Mouse (Mus musculus) MEL (cell line): ENCODE measurements around the gene Defb30. TPM values are rescaled to one million over a fixed set of nuclear protein-coding genes. Genes with fewer than 3 reads are reported as not detected.

ENCODE experiments used
- DNase-seq: peaks from one replicate; pipeline ENCODE4 v3.0.0; 2011; ENCODE audit warnings: low read depth, low spot score
- H3K27ac ChIP-seq: 2 replicates; pipeline ENCODE4 v1.5.1; 2012; ENCODE audit warnings: low read depth, mild to moderate bottlenecking, control low read depth, low read length, moderate library complexity; ENCODE audit not compliant: control insufficient read depth
- H3K27me3 ChIP-seq, 2 experiments: fragments of 150-350 bp in 1 of 2; sonication (generic) in 1 of 2; 2 replicates each; pipeline ENCODE4 v1.6.1; 2012; ENCODE audit warnings: low read length in 2 of 2, mild to moderate bottlenecking in 2 of 2, improper control_type of control experiment in 1 of 2, moderate library complexity in 1 of 2; ENCODE audit not compliant: insufficient read depth in 2 of 2, control insufficient read depth in 1 of 2
- H3K36me3 ChIP-seq, 2 experiments: 2 replicates each; pipeline ENCODE4 v1.6.1; 2012 to 2014; ENCODE audit warnings: low read length in 2 of 2, improper control_type of control experiment in 1 of 2, inconsistent platforms in 1 of 2, mild to moderate bottlenecking in 1 of 2; ENCODE audit not compliant: insufficient read depth in 2 of 2, control insufficient read depth in 1 of 2
- H3K4me1 ChIP-seq, 2 experiments: fragments of 150-350 bp in 1 of 2; sonication (generic) in 1 of 2; 2 replicates each; pipeline ENCODE4 v1.6.1; 2012; ENCODE audit warnings: low read length in 2 of 2, improper control_type of control experiment in 1 of 2, mild to moderate bottlenecking in 1 of 2; ENCODE audit not compliant: insufficient read depth in 2 of 2, control insufficient read depth in 1 of 2
- H3K4me3 ChIP-seq, 2 experiments: fragments of 150-350 bp in 1 of 2; sonication (generic) in 1 of 2; 2 replicates each; pipeline ENCODE4 v1.5.1; 2012; ENCODE audit warnings: low read depth in 2 of 2, low read length in 2 of 2, mild to moderate bottlenecking in 2 of 2, moderate library complexity in 2 of 2, control low read depth in 1 of 2, improper control_type of control experiment in 1 of 2; ENCODE audit not compliant: control insufficient read depth in 1 of 2, insufficient read depth in 1 of 2
- H3K79me2 ChIP-seq: 2 replicates; pipeline ENCODE4 v1.6.1; 2012; ENCODE audit warnings: mild to moderate bottlenecking, low read length, moderate library complexity; ENCODE audit not compliant: control insufficient read depth, poor library complexity, insufficient read depth
- H3K9ac ChIP-seq: 2 replicates; pipeline ENCODE4 v1.6.1; 2012; ENCODE audit warnings: low read depth, mild to moderate bottlenecking, control low read depth, low read length, moderate library complexity; ENCODE audit not compliant: control insufficient read depth, poor library complexity, severe bottlenecking
- H3K9me3 ChIP-seq: fragments of 150-350 bp; sonication (generic); replicated peaks from 2 replicates; pipeline ENCODE4 v1.6.1; 2012; ENCODE audit warnings: mild to moderate bottlenecking, low read length, improper control_type of control experiment, moderate library complexity; ENCODE audit not compliant: insufficient read depth
- BHLHE40 ChIP-seq: IDR thresholded peaks from 2 replicates; pipeline ENCODE4 v1.6.1; 2012; ENCODE audit warnings: low read depth, mild to moderate bottlenecking, inconsistent platforms, low read length, improper control_type of control experiment, borderline replicate concordance
- CTCF ChIP-seq, 3 experiments: IDR thresholded peaks in 2 of 3; conservative IDR thresholded peaks in 1 of 3; 2 replicates each; pipeline ENCODE4 v1.5.1; 2011 to 2012; ENCODE audit warnings: low read length in 3 of 3, low read depth in 2 of 3, mild to moderate bottlenecking in 2 of 3, improper control_type of control experiment in 1 of 3, inconsistent platforms in 1 of 3, mixed read lengths in 1 of 3, moderate library complexity in 1 of 3; ENCODE audit not compliant: control insufficient read depth in 1 of 3, insufficient read depth in 1 of 3, poor library complexity in 1 of 3, severe bottlenecking in 1 of 3
- GATA1 ChIP-seq: IDR thresholded peaks from 2 replicates; pipeline ENCODE4 v1.6.1; 2011; ENCODE audit warnings: low read depth, low read length, improper control_type of control experiment
- HCFC1 ChIP-seq: IDR thresholded peaks from 2 replicates; pipeline ENCODE4 v1.6.1; 2012; ENCODE audit warnings: low read depth, mild to moderate bottlenecking, inconsistent platforms, low read length, improper control_type of control experiment, moderate library complexity
- JUND ChIP-seq: IDR thresholded peaks from 2 replicates; pipeline ENCODE4 v1.6.1; 2011; ENCODE audit warnings: low read depth, mild to moderate bottlenecking, improper control_type of control experiment, low read length
- MAX ChIP-seq: IDR thresholded peaks from 2 replicates; pipeline ENCODE4 v1.6.1; 2011; ENCODE audit warnings: low read length, improper control_type of control experiment
- MAZ ChIP-seq: IDR thresholded peaks from 2 replicates; pipeline ENCODE4 v1.6.1; 2012; ENCODE audit warnings: low read depth, mild to moderate bottlenecking, inconsistent platforms, low read length, improper control_type of control experiment
- MEF2A ChIP-seq: IDR thresholded peaks from 2 replicates; pipeline ENCODE4 v1.6.1; 2014; ENCODE audit warnings: low read depth, mild to moderate bottlenecking, inconsistent platforms, low read length, improper control_type of control experiment; ENCODE audit not compliant: poor library complexity, insufficient replicate concordance, severe bottlenecking; ENCODE audit errors: extremely low read depth
- MYC ChIP-seq: IDR thresholded peaks from 2 replicates; pipeline ENCODE4 v1.6.1; 2011; ENCODE audit warnings: low read depth, mild to moderate bottlenecking, low read length, improper control_type of control experiment, moderate library complexity
- POLR2A ChIP-seq, 2 experiments: IDR thresholded peaks; 2 replicates each; pipeline ENCODE4 v1.6.1; 2011 to 2012; ENCODE audit warnings: low read length in 2 of 2, mild to moderate bottlenecking in 2 of 2, control low read depth in 1 of 2, improper control_type of control experiment in 1 of 2, low read depth in 1 of 2, moderate library complexity in 1 of 2; ENCODE audit not compliant: control insufficient read depth in 1 of 2, insufficient read depth in 1 of 2, poor library complexity in 1 of 2
- RAD21 ChIP-seq: IDR thresholded peaks from 2 replicates; pipeline ENCODE4 v1.6.1; 2011; ENCODE audit warnings: mild to moderate bottlenecking, low read depth, low read length, improper control_type of control experiment
- SIN3A ChIP-seq: IDR thresholded peaks from 2 replicates; pipeline ENCODE4 v1.6.1; 2012; ENCODE audit warnings: low read length, improper control_type of control experiment, inconsistent platforms
- SMC3 ChIP-seq: IDR thresholded peaks from 2 replicates; pipeline ENCODE4 v1.6.1; 2011; ENCODE audit warnings: low read depth, low read length, improper control_type of control experiment
- TBP ChIP-seq: IDR thresholded peaks from 2 replicates; pipeline ENCODE4 v1.8.0; 2011; ENCODE audit warnings: low read depth, low read length, improper control_type of control experiment
- USF1 ChIP-seq: IDR thresholded peaks from 2 replicates; pipeline ENCODE4 v1.6.1; 2014; ENCODE audit warnings: low read depth, mild to moderate bottlenecking, inconsistent platforms, low read length, improper control_type of control experiment, moderate library complexity
- USF2 ChIP-seq, 2 experiments: IDR thresholded peaks; 2 replicates each; pipeline ENCODE4 v1.6.1; 2011 to 2012; ENCODE audit warnings: improper control_type of control experiment in 2 of 2, low read length in 2 of 2, borderline replicate concordance in 1 of 2, inconsistent platforms in 1 of 2, low read depth in 1 of 2, mild to moderate bottlenecking in 1 of 2; ENCODE audit not compliant: insufficient read depth in 1 of 2
- ZC3H11A ChIP-seq: IDR thresholded peaks from 2 replicates; pipeline ENCODE4 v1.6.1; 2012; ENCODE audit warnings: low read depth, mild to moderate bottlenecking, inconsistent platforms, low read length, improper control_type of control experiment
- polyA plus RNA-seq, 2 experiments: library from polyadenylated mRNA; stranded (reverse) in 1 of 2; unstranded in 1 of 2; fragments of >175 nt in 1 of 2; fragments of >200 nt in 1 of 2; gene quantifications; 2 replicates each; pipeline versions ENCODE4 v1.2.1 to v1.2.4; 2012; ENCODE audit warnings: low replicate concordance in 2 of 2, low read depth in 1 of 2; ENCODE audit not compliant: insufficient read length in 2 of 2, insufficient read depth in 1 of 2, missing spikeins in 1 of 2
- total RNA-seq: library from RNA; depleted of rRNA; stranded (reverse); fragments of 300-350 nt; gene quantifications from 2 replicates; pipeline ENCODE4 v1.2.3, GENCODE M21; 2012

Gene Defb30
- total and polyA plus RNA-seq, 3 experiments = not detected

DNA sequence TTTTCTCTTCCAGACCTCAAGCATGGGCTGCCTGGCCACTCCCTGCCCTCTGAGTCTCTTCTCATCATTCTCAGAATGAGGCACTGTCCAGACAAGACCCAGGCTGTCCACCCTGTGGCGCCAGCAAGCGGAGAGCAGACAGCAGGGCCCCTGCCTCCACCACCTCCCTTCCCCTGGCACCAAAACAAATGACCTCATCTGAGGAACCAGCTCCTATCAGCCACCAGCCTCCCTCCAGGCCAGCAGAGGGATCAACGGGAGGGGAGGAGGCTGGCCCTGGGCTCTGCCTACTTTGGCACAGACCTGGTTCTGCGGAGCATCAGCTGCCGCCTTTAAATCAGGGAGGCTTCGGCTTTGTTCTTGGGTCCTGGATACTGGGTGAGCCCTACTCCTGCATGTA is 5.0 kb upstream of the Defb30 start:
- H3K4me3 ChIP-seq = no peak overlapping the region
- DNase-seq = no peak
- no peak overlapping the region for H3K27ac ChIP-seq
- no peaks in the 10 kb centered on the region for H3K9me3 ChIP-seq
- H3K36me3 ChIP-seq = no peaks in the 10 kb centered on the region
- H3K27me3 ChIP-seq = no peaks in the 10 kb centered on the region
- TF ChIP-seq TBP (no peak), RAD21 (no peak), MYC (no peak), POLR2A (IDR thresholded peaks at IDR 0.05; ENCODE audit: control insufficient read depth in 1 of 2, insufficient read depth in 1 of 2, low read depth in 1 of 2, low read length in 2 of 2, poor library complexity in 1 of 2) (no peak), MAZ (no peak), SMC3 (no peak), BHLHE40 (no peak), USF1 (no peak), SIN3A (no peak), MAX (no peak)
- TF ChIP-seq, all 39 proteins: peak for 0
- Histone ChIP-seq H3K4me1 (no peaks in the 10 kb centered on the region), H3K79me2 (no peaks in the 10 kb centered on the region), H3K9ac (no peak overlapping the region)

DNA sequence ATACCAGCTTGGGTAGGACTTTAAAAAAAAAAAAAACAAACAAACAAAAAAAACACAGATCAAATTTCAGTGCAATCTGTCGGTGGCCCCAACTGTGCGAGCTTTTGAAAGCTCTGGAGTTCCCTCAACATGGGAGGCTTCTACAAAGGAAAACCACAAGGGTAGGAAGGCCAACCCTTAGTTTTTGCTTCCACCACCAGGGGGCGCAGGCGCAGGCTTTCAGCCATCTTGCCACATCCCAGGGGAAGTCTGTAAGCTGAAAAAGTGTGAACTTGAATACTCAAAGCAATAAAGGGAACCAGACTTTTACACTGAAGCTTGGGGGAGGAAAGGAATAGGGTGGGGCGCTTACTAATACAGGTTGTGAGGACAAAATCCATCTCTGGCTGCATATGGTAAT is 1.0 kb upstream of the Defb30 start:
- TF ChIP-seq JUND (no peak), ZC3H11A (peak; percentile 17; the same call in 1 of the 2 replicates), RAD21 (peak; percentile 45), CTCF (IDR thresholded peaks at IDR 0.05 in 2 of 3, conservative IDR thresholded peaks at IDR 0.05 in 1 of 3; ENCODE audit: control insufficient read depth in 1 of 3, insufficient read depth in 1 of 3, low read depth in 2 of 3, low read length in 3 of 3, poor library complexity in 1 of 3, severe bottlenecking in 1 of 3) (peak; percentile 76 to 91 (median 82)), SMC3 (peak; percentile 77), MEF2A (no peak)
- H3K4me1 ChIP-seq = no peaks in the 10 kb centered on the region
- H3K27ac ChIP-seq = no peak overlapping the region
- no peaks in the 10 kb centered on the region for H3K79me2 ChIP-seq
- DNase-seq = peak; percentile 76
- no peak overlapping the region for H3K9ac ChIP-seq
- H3K4me3 ChIP-seq = no peak overlapping the region
- no peaks in the 10 kb centered on the region for H3K36me3 ChIP-seq
- H3K27me3 ChIP-seq = no peaks in the 10 kb centered on the region; a peak in 1 of 4 replicates
- H3K9me3 ChIP-seq = no peaks in the 10 kb centered on the region

DNA sequence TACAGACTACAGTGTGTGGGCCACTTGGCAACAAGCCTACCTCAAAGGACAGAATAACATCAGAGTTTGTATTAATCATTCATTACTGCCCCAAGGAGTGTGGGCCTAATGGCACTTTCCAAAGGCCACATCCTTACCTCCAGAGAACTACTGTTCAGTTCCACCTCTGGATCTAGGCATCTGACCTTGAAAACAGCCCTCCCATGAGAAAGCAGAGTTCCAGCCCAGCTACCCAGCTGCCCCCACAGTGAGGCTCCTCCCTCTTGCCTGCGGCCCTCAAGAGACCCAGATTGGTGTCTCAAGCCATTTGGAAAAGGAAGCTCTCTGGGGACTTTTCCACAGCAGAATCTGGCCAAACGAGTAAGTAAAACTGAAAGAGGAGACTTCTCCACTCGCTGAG is 3.1 kb downstream of the Defb30 start, which contains the start of gene Defb42:
Gene Defb42, plus strand, starts transcription at position 301 of the 400 bp plus-strand sequence.
- no peaks in the 10 kb centered on the region for H3K4me1 ChIP-seq
- H3K4me3 ChIP-seq = no peak within 1 kb of the TSS
- H3K79me2 ChIP-seq = no peaks in the 10 kb centered on the region
- no peaks in the 10 kb centered on the region for H3K36me3 ChIP-seq
- no peak for DNase-seq
- H3K27ac ChIP-seq = no peak within 1 kb of the TSS
- no peaks in the 10 kb centered on the region for H3K9me3 ChIP-seq
- H3K9ac ChIP-seq = no peak within 1 kb of the TSS
- no peaks in the 10 kb centered on the region; a peak in 1 of 4 replicates for H3K27me3 ChIP-seq
- TF ChIP-seq JUND = no peak
- no peak for TF ChIP-seq USF2 (IDR thresholded peaks at IDR 0.05; ENCODE audit: borderline replicate concordance in 1 of 2, insufficient read depth in 1 of 2, low read depth in 1 of 2, low read length in 2 of 2)
- no peak for TF ChIP-seq HCFC1
- no peak for TF ChIP-seq GATA1
